Mouse (Mus musculus) lung, embryonic 16.5 days (tissue): ENCODE measurements around the gene Slc25a16. TPM values are rescaled to one million over a fixed set of nuclear protein-coding genes. Genes with fewer than 3 reads are reported as not detected.

ENCODE experiments used
- ATAC-seq: fragments of 200-750 bp; cut with Nextera tagmentation; 2 replicates; pipeline ENCODE4 v1.8.0; 2017; ENCODE audit warnings: low read depth, mild to moderate bottlenecking, moderate library complexity
- H3K27ac ChIP-seq: fragments of 300-500 bp; sonication (generic); 2 replicates; pipeline ENCODE4 v1.5.1; 2014; ENCODE audit warnings: mild to moderate bottlenecking, control low read depth, low read length
- H3K27me3 ChIP-seq: fragments of 300-500 bp; sonication (generic); 2 replicates; pipeline ENCODE4 v1.6.1; 2014; ENCODE audit warnings: low read depth, low read length, mixed read lengths; ENCODE audit not compliant: control insufficient read depth, insufficient read depth
- H3K36me3 ChIP-seq: fragments of 300-500 bp; sonication (generic); 2 replicates; pipeline ENCODE4 v1.6.1; 2014; ENCODE audit warnings: low read length; ENCODE audit not compliant: control insufficient read depth, insufficient read depth
- H3K4me1 ChIP-seq: fragments of 300-500 bp; sonication (generic); replicated peaks from 2 replicates; pipeline ENCODE4 v1.6.1; 2014; ENCODE audit warnings: low read length, mixed read lengths; ENCODE audit not compliant: control insufficient read depth, insufficient read depth
- H3K4me2 ChIP-seq: fragments of 300-500 bp; sonication (generic); 2 replicates; pipeline ENCODE4 v1.6.1; 2014; ENCODE audit warnings: low read depth, low read length, control low read depth
- H3K4me3 ChIP-seq: fragments of 300-500 bp; sonication (generic); 2 replicates; pipeline ENCODE4 v1.5.1; 2014; ENCODE audit warnings: mild to moderate bottlenecking, low read length, control low read depth
- H3K9ac ChIP-seq: fragments of 300-500 bp; sonication (generic); 2 replicates; pipeline ENCODE4 v1.6.1; 2014; ENCODE audit warnings: low read length, control low read depth
- H3K9me3 ChIP-seq: fragments of 300-500 bp; sonication (generic); 2 replicates; pipeline ENCODE4 v1.6.1; 2016; ENCODE audit warnings: low read length; ENCODE audit not compliant: control insufficient read depth
- WGBS: fragments of 180-500 bp; shearing (Covaris S2); extraction: QIAGEN DNeasy Blood & Tissue Kit; methylation state at CpG from one replicate; pipeline ENCODE4 v1.1.7; 2014; 5-methylcytosine and 5-hydroxymethylcytosine counted together
- polyA plus RNA-seq: library from polyadenylated mRNA; unstranded; fragments of >200 nt; fragmentation: Nextera tagmentation; extraction: Ambion mirVana; gene quantifications from 2 replicates; pipeline ENCODE4 v1.2.1, GENCODE M21; 2015

Gene Slc25a16
- polyA plus RNA-seq, 1 experiment from 2014 or later, result 15.7 TPM

GRCm38 (mm10) chr10:62980039-62980954, 59.9 kb downstream of the Slc25a16 start, which contains the start of gene Rufy2:
Gene Rufy2, plus strand, starts transcription at chr10:62980223.
- Histone ChIP-seq H3K27me3 (no peaks in the 10 kb centered on the region), H3K27ac (peak within 1 kb of the TSS; percentile 33; the same call in 1 of the 2 replicates), H3K4me1 (peaks cover 7% of the 10 kb centered on the region; the same call in 1 of the 2 replicates), H3K9me3 (no peaks in the 10 kb centered on the region), H3K36me3 (no peaks in the 10 kb centered on the region), H3K9ac (peak within 1 kb of the TSS; percentile 91), H3K4me2 (peak within 1 kb of the TSS; percentile 74), H3K4me3 (peak within 1 kb of the TSS; percentile 91)
- under 1% methylated on average over 74 of the region's 77 CpGs for WGBS
- peak; percentile 92 for ATAC-seq

- no peak for ATAC-seq
- H3K27ac ChIP-seq, result no peak overlapping the region
- H3K4me3 ChIP-seq, result no peak overlapping the region
- H3K9me3 ChIP-seq, result no peaks in the 10 kb centered on the region
- no peak overlapping the region for H3K9ac ChIP-seq
- H3K4me2 ChIP-seq, result no peak overlapping the region
- H3K27me3 ChIP-seq, result no peaks in the 10 kb centered on the region
- peaks cover 7% of the 10 kb centered on the region; the same call in 1 of the 2 replicates for H3K4me1 ChIP-seq
- H3K36me3 ChIP-seq, result peaks cover under 1% of the 10 kb centered on the region
- WGBS, result 89% methylated on average over 11 of the region's 11 CpGs
Observed at GRCm38 (mm10) chr10:62984072-62984471, 63.6 kb downstream of the Slc25a16 start.

- Histone ChIP-seq H3K9ac (no peak overlapping the region), H3K4me2 (no peak overlapping the region), H3K9me3 (no peaks in the 10 kb centered on the region), H3K4me3 (no peak overlapping the region), H3K36me3 (peaks cover 2% of the 10 kb centered on the region), H3K27ac (no peak overlapping the region), H3K27me3 (no peaks in the 10 kb centered on the region), H3K4me1 (peaks cover 7% of the 10 kb centered on the region; the same call in 1 of the 2 replicates)
- 80% methylated on average over 6 of the region's 6 CpGs for WGBS
- ATAC-seq, result no peak
Observed at GRCm38 (mm10) chr10:62984495-62984894, 64.1 kb downstream of the Slc25a16 start.

- Histone ChIP-seq H3K27ac (no peak overlapping the region), H3K9ac (no peak overlapping the region), H3K9me3 (no peaks in the 10 kb centered on the region), H3K4me3 (no peak overlapping the region), H3K27me3 (no peaks in the 10 kb centered on the region), H3K36me3 (peaks cover 5% of the 10 kb centered on the region), H3K4me1 (no peaks in the 10 kb centered on the region), H3K4me2 (no peak overlapping the region)
- no peak for ATAC-seq
- 30% methylated on average over 3 of the region's 3 CpGs for WGBS
Observed at GRCm38 (mm10) chr10:62987341-62987740, 66.9 kb downstream of the Slc25a16 start.

GRCm38 (mm10) chr10:62990636-62991035, 70.2 kb downstream of the Slc25a16 start:
- no peak for ATAC-seq
- no peak overlapping the region for H3K4me2 ChIP-seq
- WGBS, result 93% methylated on average over 15 of the region's 15 CpGs
- no peaks in the 10 kb centered on the region for H3K27me3 ChIP-seq
- H3K36me3 ChIP-seq, result peaks cover 10% of the 10 kb centered on the region
- no peaks in the 10 kb centered on the region for H3K4me1 ChIP-seq
- H3K27ac ChIP-seq, result no peak overlapping the region
- no peak overlapping the region for H3K4me3 ChIP-seq
- H3K9me3 ChIP-seq, result no peaks in the 10 kb centered on the region
- H3K9ac ChIP-seq, result no peak overlapping the region

- Histone ChIP-seq H3K9me3 (no peaks in the 10 kb centered on the region), H3K27me3 (no peaks in the 10 kb centered on the region), H3K27ac (no peak overlapping the region), H3K4me1 (no peaks in the 10 kb centered on the region), H3K4me3 (no peak overlapping the region), H3K4me2 (no peak overlapping the region), H3K9ac (no peak overlapping the region), H3K36me3 (peaks cover 24% of the 10 kb centered on the region)
- 81% methylated on average over 6 of the region's 9 CpGs for WGBS
- no peak for ATAC-seq
Observed at GRCm38 (mm10) chr10:62993991-62994390, 73.6 kb downstream of the Slc25a16 start.

Other genes with a start within 250 kb of the Slc25a16 start
- 4.6 and 5.7 TPM in 2 replicates for gene Stox1, start 194.5 kb upstream of the Slc25a16 start, polyA plus RNA-seq
- gene Ccar1, start 128.3 kb upstream of the Slc25a16 start, polyA plus RNA-seq, result 125 and 130 TPM in 2 replicates
- gene Tet1, start 11.6 kb upstream of the Slc25a16 start, polyA plus RNA-seq, result 21.5 and 27.0 TPM in 2 replicates
- gene Dna2, start 26.4 kb downstream of the Slc25a16 start, polyA plus RNA-seq, result 17.5 and 18.0 TPM in 2 replicates
- 16.5 and 18.3 TPM in 2 replicates for gene Rufy2, start 59.6 kb downstream of the Slc25a16 start, polyA plus RNA-seq
- gene Hnrnph3, start 103.6 kb downstream of the Slc25a16 start, polyA plus RNA-seq, result 103 and 108 TPM in 2 replicates
- 2.8 and 3.7 TPM in 2 replicates for gene Pbld2, start 103.7 kb downstream of the Slc25a16 start, polyA plus RNA-seq
- gene Pbld1, start 139.5 kb downstream of the Slc25a16 start, polyA plus RNA-seq, result 1.1 TPM in 2 replicates
- gene Atoh7, start 179.0 kb downstream of the Slc25a16 start, polyA plus RNA-seq, result not detected in 2 replicates